Mouse (Mus musculus) liver, embryonic 14.5 days (tissue): ENCODE measurements around the gene Samd15. TPM values are rescaled to one million over a fixed set of nuclear protein-coding genes. Genes with fewer than 3 reads are reported as not detected.

Experiments
- ATAC-seq: fragments of 200-750 bp; cut with Nextera tagmentation; 2 replicates; pipeline ENCODE4 v1.8.0; 2017; ENCODE audit warnings: moderate number of reproducible peaks, mild to moderate bottlenecking, moderate library complexity; ENCODE audit not compliant: insufficient read depth
- DNase-seq, 3 experiments: peaks; one replicate each; pipeline ENCODE4 v3.0.0-alpha.2; 2012 to 2013; ENCODE audit warnings: low read depth in 3 of 3, low spot score in 3 of 3
- H3K27ac ChIP-seq: fragments of 300-500 bp; sonication (generic); 2 replicates; pipeline ENCODE4 v1.5.1; 2014; ENCODE audit warnings: moderate library complexity, mild to moderate bottlenecking, control low read depth, inconsistent platforms
- H3K27me3 ChIP-seq: fragments of 300-500 bp; sonication (generic); 2 replicates; pipeline ENCODE4 v1.6.1; 2014; ENCODE audit warnings: mild to moderate bottlenecking, low read length, moderate library complexity; ENCODE audit not compliant: control insufficient read depth, insufficient read depth
- H3K36me3 ChIP-seq: fragments of 300-500 bp; sonication (generic); replicated peaks from 2 replicates; pipeline ENCODE4 v1.6.1; 2014; ENCODE audit warnings: low read depth; ENCODE audit not compliant: control insufficient read depth, insufficient read depth
- H3K4me1 ChIP-seq, 2 experiments: fragments of 200-500 bp in 1 of 2; fragments of 300-500 bp in 1 of 2; sonication (generic) in 1 of 2; replicated peaks; 2 replicates each; pipeline ENCODE4 v1.6.1; 2012 to 2014; ENCODE audit warnings: antibody characterized with exemption in 1 of 2, inconsistent platforms in 1 of 2, low read length in 1 of 2; ENCODE audit not compliant: control insufficient read depth in 2 of 2, insufficient read depth in 2 of 2
- H3K4me2 ChIP-seq: fragments of 300-500 bp; sonication (generic); 2 replicates; pipeline ENCODE4 v1.6.1; 2014; ENCODE audit warnings: low read depth, mild to moderate bottlenecking, control low read depth, moderate library complexity
- H3K4me3 ChIP-seq, 2 experiments: fragments of 200-500 bp in 1 of 2; fragments of 300-500 bp in 1 of 2; sonication (generic) in 1 of 2; 2 replicates each; pipeline ENCODE4 v1.5.1; 2012 to 2014; ENCODE audit warnings: low read depth in 2 of 2, low read length in 2 of 2, mild to moderate bottlenecking in 2 of 2, control low read depth in 1 of 2, inconsistent platforms in 1 of 2, moderate library complexity in 1 of 2; ENCODE audit not compliant: insufficient read depth in 1 of 2
- H3K9ac ChIP-seq: fragments of 300-500 bp; sonication (generic); replicated peaks from 2 replicates; pipeline ENCODE4 v1.6.1; 2014; ENCODE audit warnings: mild to moderate bottlenecking, control low read depth, moderate library complexity
- H3K9me3 ChIP-seq: fragments of 300-500 bp; sonication (generic); 2 replicates; pipeline ENCODE4 v1.6.1; 2016; ENCODE audit warnings: low read length, mixed read lengths; ENCODE audit not compliant: control insufficient read depth
- CTCF ChIP-seq: IDR thresholded peaks from 2 replicates; pipeline ENCODE4 v1.5.1; 2016; ENCODE audit warnings: antibody characterized with exemption, low read depth, control low read depth
- EP300 ChIP-seq: IDR thresholded peaks from 2 replicates; pipeline ENCODE4 v1.6.1; 2016; ENCODE audit warnings: antibody characterized with exemption, low read depth
- WGBS: fragments of 180-500 bp; shearing (Covaris S2); extraction: QIAGEN DNeasy Blood & Tissue Kit; methylation state at CpG from one replicate; pipeline ENCODE4 v1.1.7; 2014; ENCODE audit not compliant: insufficient replicate concordance; 5-methylcytosine and 5-hydroxymethylcytosine counted together
- polyA plus RNA-seq, 2 experiments: library from polyadenylated mRNA; depleted of rRNA in 1 of 2; stranded (reverse) in 1 of 2; unstranded in 1 of 2; fragments of >200 nt; fragmentation: Nextera tagmentation in 1 of 2; extraction: Ambion mirVana in 1 of 2; gene quantifications; 2 replicates each; pipeline versions ENCODE4 v1.2.1 to v1.2.3; 2012 to 2014

The Samd15 gene
- polyA plus RNA-seq, 2 experiments = 0.03 to 7.6 TPM

- Histone ChIP-seq H3K27me3 (no peaks in the 10 kb centered on the region), H3K36me3 (no peaks in the 10 kb centered on the region), H3K4me3 (no peak overlapping the region), H3K27ac (no peak overlapping the region), H3K4me1 (no peaks in the 10 kb centered on the region), H3K9ac (no peak overlapping the region), H3K4me2 (no peak overlapping the region), H3K9me3 (no peaks in the 10 kb centered on the region)
- TF ChIP-seq CTCF = no peak
- no peak for TF ChIP-seq EP300
- ATAC-seq (no peak), DNase-seq (no peak)
- 22% methylated on average over 2 of the region's 2 CpGs for WGBS
These were observed 13.5 kb downstream of the Samd15 start for GRCm38 (mm10) chr12:87212844-87213606.

GRCm38 (mm10) chr12:87216053-87216452 is 16.5 kb downstream of the Samd15 start:
- no peak overlapping the region for H3K27ac ChIP-seq
- no peaks in the 10 kb centered on the region for H3K9me3 ChIP-seq
- DNase-seq = no peak
- no peak overlapping the region for H3K4me3 ChIP-seq
- no peaks in the 10 kb centered on the region for H3K36me3 ChIP-seq
- 43% methylated on average over 2 of the region's 2 CpGs for WGBS
- H3K27me3 ChIP-seq = no peaks in the 10 kb centered on the region
- no peak for ATAC-seq
- no peaks in the 10 kb centered on the region for H3K4me1 ChIP-seq
- no peak overlapping the region for H3K4me2 ChIP-seq
- no peak for TF ChIP-seq CTCF
- no peak for TF ChIP-seq EP300
- H3K9ac ChIP-seq = no peak overlapping the region

DNA sequence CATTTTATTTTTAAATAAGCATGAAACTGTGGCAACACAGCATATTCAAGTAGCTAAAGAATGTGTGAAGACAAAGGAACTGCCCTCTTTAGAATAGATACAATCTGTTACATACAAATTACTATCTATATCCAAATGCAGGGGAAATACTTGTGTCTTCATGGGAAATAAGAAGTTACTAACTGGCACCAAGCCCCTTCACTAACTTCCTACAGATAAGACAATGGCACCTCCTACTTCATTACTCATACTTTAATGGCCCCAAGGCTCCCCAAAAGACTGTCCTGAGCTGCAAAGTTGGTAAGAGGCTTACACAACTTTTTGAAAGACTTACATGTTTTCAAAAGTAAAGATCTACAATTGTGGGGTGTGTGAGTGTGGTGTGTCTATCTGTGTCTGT is 18.1 kb downstream of the Samd15 start:
- no peaks in the 10 kb centered on the region for H3K4me1 ChIP-seq
- no peaks in the 10 kb centered on the region for H3K27me3 ChIP-seq
- H3K9ac ChIP-seq = no peak overlapping the region
- H3K4me3 ChIP-seq = no peak overlapping the region
- no peaks in the 10 kb centered on the region for H3K36me3 ChIP-seq
- ATAC-seq (no peak), DNase-seq (no peak)
- H3K27ac ChIP-seq = no peak overlapping the region
- no peak overlapping the region for H3K4me2 ChIP-seq
- no peak for TF ChIP-seq EP300
- no peaks in the 10 kb centered on the region for H3K9me3 ChIP-seq

DNA sequence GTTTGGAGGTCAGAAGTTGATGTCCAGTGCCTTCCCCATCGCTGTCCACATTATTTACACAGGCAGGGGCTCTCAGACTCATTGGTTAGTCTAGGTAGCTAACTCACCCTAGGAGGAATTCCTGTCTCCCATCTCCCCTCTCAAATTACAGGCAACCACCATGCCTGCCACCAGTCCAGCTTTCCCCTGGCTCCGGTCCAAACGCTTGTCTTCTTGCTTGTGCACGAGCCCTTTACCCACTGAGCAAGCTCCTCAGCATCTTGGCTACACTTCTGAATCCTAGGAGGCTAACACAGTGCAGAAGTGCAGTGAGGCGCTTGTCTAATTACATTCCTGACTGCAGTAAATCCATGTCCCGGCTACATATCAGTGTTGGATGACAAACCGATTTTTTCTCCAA is 19.8 kb downstream of the Samd15 start:
- WGBS = 72% methylated on average over 7 of the region's 7 CpGs
- Histone ChIP-seq H3K36me3 (no peaks in the 10 kb centered on the region), H3K4me3 (no peak overlapping the region), H3K9ac (no peak overlapping the region), H3K9me3 (no peaks in the 10 kb centered on the region), H3K27ac (no peak overlapping the region), H3K27me3 (no peaks in the 10 kb centered on the region), H3K4me2 (no peak overlapping the region), H3K4me1 (no peaks in the 10 kb centered on the region)
- no peak for DNase-seq
- ATAC-seq = no peak
- no peak for TF ChIP-seq CTCF
- no peak for TF ChIP-seq EP300

GRCm38 (mm10) chr12:87224950-87225349 is 25.4 kb downstream of the Samd15 start:
- DNase-seq = no peak
- Histone ChIP-seq H3K27me3 (no peaks in the 10 kb centered on the region), H3K9ac (no peak overlapping the region), H3K4me1 (peaks cover 0 to 4% of the 10 kb centered on the region in 2 experiments; a peak in 2 of 4 replicates), H3K36me3 (no peaks in the 10 kb centered on the region), H3K4me2 (peak overlapping the region; percentile 38), H3K27ac (no peak overlapping the region), H3K9me3 (no peaks in the 10 kb centered on the region), H3K4me3 (no peak overlapping the region)
- ATAC-seq = peak; percentile 33; the same call in 1 of the 2 replicates
- TF ChIP-seq EP300 (no peak), CTCF (no peak)
- WGBS = 43% methylated on average over 10 of the region's 10 CpGs
